Mouse (Mus musculus) liver, embryonic 11.5 days (tissue): ENCODE results near the gene Barx1. TPM values are rescaled to one million over a fixed set of nuclear protein-coding genes. Genes with fewer than 3 reads are reported as not detected.

Experiments
- ATAC-seq: fragments of 200-750 bp; cut with Nextera tagmentation; replicated peaks from 2 replicates; pipeline ENCODE4 v1.8.0; 2017; ENCODE audit warnings: moderate number of reproducible peaks, mild to moderate bottlenecking, moderate TSS enrichment, moderate library complexity; ENCODE audit not compliant: low FRiP score
- DNase-seq: peaks from one replicate; pipeline ENCODE4 v3.0.0-alpha.2; 2017; ENCODE audit warnings: low spot score
- H3K27ac ChIP-seq: fragments of 300-500 bp; sonication (generic); 2 replicates; pipeline ENCODE4 v1.5.1; 2014; ENCODE audit warnings: mild to moderate bottlenecking, low read depth, low read length, control low read depth
- H3K27me3 ChIP-seq: fragments of 300-500 bp; sonication (generic); replicated peaks from 2 replicates; pipeline ENCODE4 v1.6.1; 2014; ENCODE audit warnings: low read length, mixed read lengths; ENCODE audit not compliant: control insufficient read depth, insufficient read depth
- H3K36me3 ChIP-seq: fragments of 300-500 bp; sonication (generic); 2 replicates; pipeline ENCODE4 v1.6.1; 2014; ENCODE audit warnings: mild to moderate bottlenecking, low read length, moderate library complexity, mixed read lengths; ENCODE audit not compliant: control insufficient read depth, insufficient read depth
- H3K4me1 ChIP-seq: fragments of 300-500 bp; sonication (generic); replicated peaks from 2 replicates; pipeline ENCODE4 v1.6.1; 2014; ENCODE audit warnings: low read length, mixed read lengths; ENCODE audit not compliant: control insufficient read depth, insufficient read depth
- H3K4me2 ChIP-seq: fragments of 300-500 bp; sonication (generic); 2 replicates; pipeline ENCODE4 v1.6.1; 2014; ENCODE audit warnings: mild to moderate bottlenecking, control low read depth, moderate library complexity
- H3K4me3 ChIP-seq: fragments of 300-500 bp; sonication (generic); 2 replicates; pipeline ENCODE4 v1.5.1; 2014; ENCODE audit warnings: low read depth, low read length, control low read depth
- H3K9ac ChIP-seq: fragments of 300-500 bp; sonication (generic); 2 replicates; pipeline ENCODE4 v1.6.1; 2014; ENCODE audit warnings: low read depth, low read length, control low read depth
- H3K9me3 ChIP-seq: fragments of 300-500 bp; sonication (generic); 2 replicates; pipeline ENCODE4 v1.6.1; 2016; ENCODE audit warnings: low read length, inconsistent platforms, mixed read lengths; ENCODE audit not compliant: control insufficient read depth
- WGBS: fragments of 180-500 bp; shearing (Covaris S2); extraction: QIAGEN DNeasy Blood & Tissue Kit; methylation state at CpG from one replicate; pipeline ENCODE4 v1.1.7; 2014; 5-methylcytosine and 5-hydroxymethylcytosine counted together
- polyA plus RNA-seq: library from polyadenylated mRNA; unstranded; fragments of >200 nt; fragmentation: Nextera tagmentation; extraction: Ambion mirVana; gene quantifications from 2 replicates; pipeline ENCODE4 v1.2.1, GENCODE M21; 2014

Barx1 gene
- polyA plus RNA-seq, 1 experiment from 2014 or later: 21.2 TPM

DNA sequence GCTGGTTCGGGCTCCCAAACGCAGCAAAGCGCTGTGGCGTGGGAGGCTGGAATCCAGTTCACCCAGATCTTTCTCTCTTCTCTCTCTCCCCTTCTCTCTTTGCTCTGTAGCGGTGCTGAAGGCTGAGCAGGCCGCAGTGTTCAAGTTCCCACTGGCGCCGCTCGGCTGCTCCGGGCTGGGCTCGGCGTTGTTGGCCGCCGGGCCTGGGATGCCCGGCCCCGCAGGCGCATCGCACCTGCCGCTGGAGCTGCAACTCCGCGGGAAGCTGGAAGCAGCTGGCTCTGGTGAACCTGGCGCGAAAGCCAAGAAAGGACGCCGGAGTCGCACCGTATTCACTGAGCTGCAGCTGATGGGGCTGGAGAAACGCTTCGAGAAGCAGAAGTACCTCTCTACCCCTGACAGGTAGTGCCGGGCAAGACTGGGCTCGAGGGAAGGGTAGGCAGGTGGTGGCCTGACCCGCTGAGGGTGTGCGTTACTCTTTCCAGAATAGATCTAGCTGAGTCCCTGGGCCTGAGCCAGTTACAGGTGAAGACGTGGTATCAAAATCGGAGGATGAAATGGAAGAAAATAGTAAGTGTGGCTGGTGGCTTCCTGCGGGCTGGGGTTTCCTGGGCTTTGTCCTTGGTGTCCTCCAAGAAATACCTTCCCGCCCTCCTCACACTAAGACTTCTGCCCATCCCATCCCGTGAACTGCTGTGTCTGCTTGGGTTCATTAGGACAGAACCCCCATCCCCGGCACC, 2.3 kb downstream of the Barx1 start:
- Histone ChIP-seq H3K27ac (no peak overlapping the region), H3K27me3 (peaks cover 100% of the 10 kb centered on the region), H3K4me2 (peak overlapping the region; percentile 34), H3K4me3 (peak overlapping the region; percentile 33), H3K9me3 (no peaks in the 10 kb centered on the region), H3K9ac (peak overlapping the region; percentile 46), H3K4me1 (peaks cover 5% of the 10 kb centered on the region; the same call in 1 of the 2 replicates), H3K36me3 (no peaks in the 10 kb centered on the region)
- DNase-seq (no peak), ATAC-seq (no peak)
- WGBS: 4% methylated on average over 39 of the region's 39 CpGs

DNA sequence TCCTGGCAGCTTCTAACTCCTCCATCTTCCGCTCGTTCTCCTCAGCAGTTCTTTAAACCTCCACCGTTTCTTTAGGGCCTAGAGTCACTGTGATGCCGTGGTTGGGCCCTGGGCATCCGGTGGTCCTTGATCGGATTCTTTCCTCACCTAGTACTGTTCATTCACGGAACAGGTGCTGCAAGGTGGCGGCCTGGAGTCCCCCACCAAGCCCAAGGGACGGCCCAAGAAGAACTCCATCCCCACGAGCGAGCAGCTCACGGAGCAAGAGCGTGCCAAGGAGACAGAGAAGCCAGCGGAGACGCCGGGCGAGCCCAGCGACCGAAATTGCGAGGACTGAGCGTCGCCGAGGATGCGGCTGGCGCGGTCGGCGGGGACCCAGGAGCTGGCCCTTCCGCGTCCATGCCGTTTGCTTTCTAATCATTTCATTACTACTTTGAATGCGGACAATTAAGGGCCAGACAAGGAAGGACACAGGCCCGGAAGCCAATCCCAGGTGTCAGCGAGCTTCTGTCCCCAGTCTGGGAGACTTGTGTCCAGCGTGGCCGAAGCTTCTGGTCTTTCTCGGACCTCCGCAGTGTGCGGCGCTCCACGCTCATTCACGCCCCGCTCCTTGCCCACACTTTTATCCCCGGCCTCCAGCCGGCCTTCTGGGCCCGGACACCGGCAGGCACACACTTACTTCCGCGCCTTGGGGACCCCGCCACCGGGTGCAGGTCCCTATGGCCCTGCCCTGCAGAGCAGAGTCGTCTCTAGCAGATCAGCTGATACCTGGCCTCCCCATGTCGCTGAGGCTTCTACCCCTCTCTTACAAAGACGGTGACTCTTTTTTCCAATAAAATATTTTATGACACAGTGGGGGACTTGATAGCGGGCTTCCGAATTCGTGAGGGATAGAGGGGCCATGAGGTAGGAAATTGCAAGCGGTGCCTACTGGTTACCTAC, 3.1 kb downstream of the Barx1 start:
- ATAC-seq (no peak), DNase-seq (no peak)
- no peak overlapping the region for H3K27ac ChIP-seq
- peak overlapping the region; percentile 33; the same call in 1 of the 2 replicates for H3K4me3 ChIP-seq
- H3K36me3 ChIP-seq: no peaks in the 10 kb centered on the region
- peak overlapping the region; percentile 31; the same call in 1 of the 2 replicates for H3K4me2 ChIP-seq
- H3K9ac ChIP-seq: no peak overlapping the region
- H3K9me3 ChIP-seq: no peaks in the 10 kb centered on the region
- whole genome bisulfite sequencing: 3% methylated on average over 58 of the region's 58 CpGs
- peaks cover 100% of the 10 kb centered on the region for H3K27me3 ChIP-seq
- peaks cover 5% of the 10 kb centered on the region; the same call in 1 of the 2 replicates for H3K4me1 ChIP-seq

DNA sequence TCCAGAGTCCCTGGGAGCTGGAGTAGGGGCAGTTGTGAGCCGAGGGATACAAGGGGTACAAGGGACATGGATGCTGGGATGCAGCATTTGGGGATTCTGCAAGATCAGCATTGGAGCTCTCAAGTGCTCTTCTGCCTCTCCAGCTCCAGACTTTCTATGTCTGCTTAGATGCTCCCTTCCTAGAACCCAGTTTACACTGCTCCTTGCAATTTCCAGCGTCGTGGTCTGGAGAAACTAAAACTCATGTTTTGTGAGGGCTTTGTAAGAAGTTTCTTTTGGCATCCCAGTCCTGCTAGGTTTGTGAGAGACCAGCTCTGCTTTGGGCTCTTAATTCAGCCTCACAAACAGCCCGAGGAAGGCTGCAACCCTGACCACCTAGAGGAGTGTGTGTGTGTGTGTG, 4.7 kb downstream of the Barx1 start:
- no peak for DNase-seq

DNA sequence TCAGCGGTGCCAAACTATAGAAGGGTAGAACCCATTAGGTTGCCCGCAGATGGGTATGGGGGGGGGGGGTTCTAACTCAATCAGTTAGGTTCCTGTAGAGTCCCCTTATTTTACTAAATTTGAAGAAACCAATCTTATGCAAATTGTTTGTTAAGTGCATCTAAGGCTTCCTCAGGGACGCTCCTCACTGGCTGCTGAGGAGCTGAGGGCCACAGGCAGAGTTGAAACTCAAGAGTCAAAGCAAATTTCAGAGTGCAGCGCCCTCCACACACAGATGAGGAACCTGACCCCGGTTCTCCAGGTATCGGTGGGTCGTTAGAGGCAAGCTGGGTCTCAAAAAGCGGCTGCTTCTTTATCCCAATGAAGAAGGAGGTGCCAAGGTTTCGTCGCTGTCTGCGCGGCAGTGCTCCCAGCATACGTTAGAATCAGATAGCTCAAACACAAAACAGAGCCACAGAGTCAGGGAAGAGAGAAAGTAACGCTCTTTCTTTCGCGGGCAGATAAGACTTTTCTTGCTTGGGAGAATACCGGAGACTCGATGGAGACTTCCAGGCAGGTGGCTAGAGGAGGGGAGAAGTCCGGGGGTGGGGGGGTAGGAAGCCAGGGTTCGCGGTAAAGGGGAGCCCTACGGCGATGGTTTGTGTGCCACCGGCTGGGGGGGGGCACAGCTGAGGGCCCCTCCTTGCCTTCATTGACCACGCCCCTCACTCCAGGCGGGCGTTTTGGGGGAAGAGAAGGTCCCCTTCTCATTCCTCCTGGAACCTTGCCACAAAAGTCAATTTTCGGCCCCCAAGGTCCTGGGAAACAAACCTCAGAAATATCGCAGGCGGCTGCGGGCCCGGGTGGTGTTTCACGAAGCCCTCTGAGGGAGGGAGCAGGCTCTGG, 5.5 kb downstream of the Barx1 start:
- DNase-seq (no peak), ATAC-seq (no peak)
- Histone ChIP-seq H3K4me2 (peak overlapping the region; percentile 50), H3K4me3 (peak overlapping the region; percentile 33), H3K4me1 (peaks cover 5% of the 10 kb centered on the region), H3K27me3 (peaks cover 97% of the 10 kb centered on the region), H3K27ac (no peak overlapping the region), H3K9ac (no peak overlapping the region), H3K9me3 (no peaks in the 10 kb centered on the region), H3K36me3 (no peaks in the 10 kb centered on the region)
- WGBS: 2% methylated on average over 33 of the region's 33 CpGs

More for the DNA sequence above, 4.7 kb downstream of the Barx1 start:
- H3K36me3 ChIP-seq: no peaks in the 10 kb centered on the region
- WGBS: 6% methylated on average over 4 of the region's 4 CpGs
- no peak overlapping the region for H3K9ac ChIP-seq
- H3K4me2 ChIP-seq: no peak overlapping the region; the same call in 1 of the 2 replicates
- no peak overlapping the region for H3K27ac ChIP-seq
- peaks cover 97% of the 10 kb centered on the region for H3K27me3 ChIP-seq
- no peaks in the 10 kb centered on the region for H3K9me3 ChIP-seq
- no peak overlapping the region for H3K4me3 ChIP-seq
- peaks cover 5% of the 10 kb centered on the region for H3K4me1 ChIP-seq
- ATAC-seq: no peak

DNA sequence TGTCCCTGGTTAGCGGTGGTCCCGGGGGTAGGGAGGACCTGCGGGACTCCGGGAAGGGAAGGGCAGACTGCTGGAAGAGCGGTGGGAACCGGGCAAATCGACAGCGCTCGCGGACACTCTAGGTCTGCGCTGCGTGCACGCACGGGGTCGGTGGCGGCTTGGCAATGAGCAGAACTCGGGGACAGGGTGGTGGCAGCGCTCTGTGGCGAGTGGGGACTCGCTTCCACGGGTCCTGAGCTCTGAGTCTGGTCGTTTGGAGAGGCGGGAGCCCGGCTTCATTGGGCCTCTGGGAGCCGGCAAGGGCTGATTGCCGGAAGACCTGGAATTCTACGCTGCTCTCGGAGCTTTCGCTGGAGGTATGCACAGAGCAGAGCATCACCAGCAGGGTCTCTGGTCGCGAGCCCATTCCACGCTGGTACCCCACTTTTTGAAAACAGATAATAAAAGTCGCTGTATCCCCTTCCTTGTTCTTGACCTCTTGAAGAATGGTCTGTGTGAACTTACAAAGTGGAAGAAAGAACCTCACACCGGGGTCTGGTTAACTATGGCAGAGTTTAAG, 6.3 kb downstream of the Barx1 start:
- Histone ChIP-seq H3K36me3 (no peaks in the 10 kb centered on the region), H3K9ac (no peak overlapping the region), H3K9me3 (no peaks in the 10 kb centered on the region), H3K27me3 (peaks cover 96% of the 10 kb centered on the region), H3K27ac (no peak overlapping the region), H3K4me1 (peaks cover 5% of the 10 kb centered on the region), H3K4me3 (peak overlapping the region; percentile 33), H3K4me2 (peak overlapping the region; percentile 50)
- 1% methylated on average over 33 of the region's 34 CpGs for WGBS
- DNase-seq: no peak
- ATAC-seq: no peak

DNA sequence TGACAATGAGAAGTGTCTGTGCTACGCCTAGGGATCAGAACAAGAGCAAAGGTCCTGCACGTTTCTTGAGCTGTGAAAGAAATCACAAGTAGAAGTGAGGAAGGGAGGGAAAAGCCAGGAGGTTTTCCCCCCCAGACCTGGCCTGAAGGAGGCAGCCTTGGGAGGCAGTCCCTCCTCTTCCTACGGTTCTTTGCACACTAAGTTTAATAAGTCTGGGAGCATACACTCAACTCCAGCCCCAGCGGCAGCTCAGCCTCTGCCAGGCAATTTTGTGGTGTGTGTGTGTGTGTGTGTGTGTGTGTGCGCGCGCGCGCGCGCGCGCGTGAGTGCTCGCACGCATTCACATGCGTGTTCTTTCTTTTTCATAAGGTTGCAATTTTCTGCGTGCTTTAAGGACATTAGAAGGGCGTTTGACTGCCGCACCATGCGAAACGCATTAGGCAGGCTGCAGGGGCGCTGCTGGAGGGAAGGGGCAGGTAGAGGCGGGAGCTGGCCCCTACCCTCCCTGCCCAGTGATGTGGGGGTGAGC, 9.6 kb downstream of the Barx1 start:
- DNase-seq (no peak), ATAC-seq (no peak)
- 0 out of 2 replicates have a peak overlapping the region, but pooled peaks have one; percentile 29 for H3K4me2 ChIP-seq

DNA sequence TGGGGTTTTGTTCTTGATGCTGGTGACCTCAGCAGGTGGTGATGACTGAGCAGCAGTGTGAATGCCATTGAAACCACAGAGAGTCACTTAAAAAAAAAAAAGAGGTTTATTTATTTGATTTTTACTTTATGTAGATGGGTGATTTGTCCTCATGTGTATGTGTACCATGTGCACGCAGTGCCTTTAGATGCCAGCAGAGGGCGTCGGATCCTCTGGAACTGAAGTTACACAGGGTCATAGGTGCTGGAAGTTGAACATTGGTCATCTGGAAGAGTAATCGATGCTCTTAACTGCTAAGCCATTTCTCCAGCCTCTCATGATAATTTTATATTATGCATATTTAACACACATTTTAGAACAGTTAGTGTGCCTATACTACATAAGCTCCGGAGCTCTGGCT, 11.8 kb downstream of the Barx1 start:
- H3K36me3 ChIP-seq: no peaks in the 10 kb centered on the region
- no peak for DNase-seq
- no peak overlapping the region for H3K4me3 ChIP-seq
- peaks cover 49% of the 10 kb centered on the region for H3K27me3 ChIP-seq
- no peak overlapping the region for H3K27ac ChIP-seq
- no peak overlapping the region for H3K4me2 ChIP-seq
- ATAC-seq: no peak
- 66% methylated on average over 5 of the region's 5 CpGs for WGBS
- no peak overlapping the region for H3K9ac ChIP-seq
- H3K9me3 ChIP-seq: 0 out of 2 replicates have a peak, but pooled peaks cover 5% of the 10 kb centered on the region
- H3K4me1 ChIP-seq: no peaks in the 10 kb centered on the region; the same call in 1 of the 2 replicates

More for the DNA sequence above, 9.6 kb downstream of the Barx1 start:
- no peak overlapping the region for H3K9ac ChIP-seq
- WGBS: 4% methylated on average over 24 of the region's 24 CpGs
- peaks cover 5% of the 10 kb centered on the region for H3K4me1 ChIP-seq
- H3K4me3 ChIP-seq: no peak overlapping the region
- 0 out of 2 replicates have a peak, but pooled peaks cover 5% of the 10 kb centered on the region for H3K9me3 ChIP-seq
- H3K27ac ChIP-seq: no peak overlapping the region
- no peaks in the 10 kb centered on the region for H3K36me3 ChIP-seq
- peaks cover 67% of the 10 kb centered on the region for H3K27me3 ChIP-seq
